Comparison of ENCODE assay signal across 27 mouse cellular contexts in genomic region chr7:133259143-133259542, GRCm38 (mm10).
"Had no signal": no experiment of that assay in that cellular context is flagged by ENCODE, and none has a peak within 500 bp of the region (broad histone marks: within the 10 kb centered on the region; RNA-seq: fewer than 3 reads in every experiment).

No protein-coding gene starts in this region.

- ATAC-seq: hindbrain, embryonic 16.5 days; inflammation-experienced regulatory T-cells, adult 6 months; intestine, embryonic 15.5 days; intestine, postnatal 0 days; liver, postnatal 0 days had no signal

- H3K4me3 ChIP-seq: gastrocnemius, adult 2 months; heart, adult 2 months; heart, embryonic 13.5 days; hindbrain, embryonic 10.5 days; hindbrain, embryonic 12.5 days; intestine, embryonic 15.5 days; layer of hippocampus, adult 2 months; left cerebral cortex, adult 2 months; limb, embryonic 10.5 days; limb, embryonic 12.5 days; liver, embryonic 13.5 days; liver, embryonic 15.5 days had no signal

- H3K4me2 ChIP-seq: heart, embryonic 13.5 days; hindbrain, embryonic 12.5 days; hindbrain, embryonic 14.5 days; intestine, embryonic 15.5 days; limb, embryonic 12.5 days; liver, embryonic 11.5 days; liver, embryonic 13.5 days; liver, embryonic 15.5 days had no signal

- H3K27me3 ChIP-seq: hindbrain, embryonic 12.5 days; intestine, embryonic 15.5 days; limb, embryonic 12.5 days; liver, embryonic 13.5 days; liver, embryonic 15.5 days had no signal

- H3K4me1 ChIP-seq: intestine, embryonic 15.5 days; limb, embryonic 10.5 days; limb, embryonic 12.5 days; liver, embryonic 13.5 days; liver, embryonic 15.5 days had no signal

- H3K36me3 ChIP-seq: heart, embryonic 13.5 days; hindbrain, embryonic 10.5 days; hindbrain, embryonic 12.5 days; intestine, embryonic 15.5 days; limb, embryonic 10.5 days; limb, embryonic 12.5 days; liver, embryonic 13.5 days; liver, embryonic 15.5 days had no signal

- H3K27ac ChIP-seq: gastrocnemius, adult 2 months; heart, adult 2 months; heart, embryonic 13.5 days; hindbrain, embryonic 10.5 days; hindbrain, embryonic 12.5 days; hindbrain, embryonic 14.5 days; intestine, embryonic 15.5 days; layer of hippocampus, adult 2 months; left cerebral cortex, adult 2 months; limb, embryonic 10.5 days; limb, embryonic 12.5 days; liver, embryonic 13.5 days; liver, embryonic 15.5 days had no signal

- DNase-seq: gastrocnemius, adult 2 months; gastrocnemius, postnatal 10 days; gastrocnemius, postnatal 25 days; heart, adult 2 months; heart, postnatal 4 days; kidney, adult 18-20 months; kidney, adult 8-10 months; kidney, postnatal 10 days; kidney, postnatal 25 days; kidney, postnatal 4 days; liver; liver, embryonic 13.5 days; liver, postnatal 0 days had no signal

- H3K9ac ChIP-seq: heart, embryonic 13.5 days; hindbrain, embryonic 12.5 days; hindbrain, embryonic 14.5 days; intestine, embryonic 15.5 days; limb, embryonic 12.5 days; liver, embryonic 13.5 days; liver, embryonic 15.5 days; liver, postnatal 0 days had no signal

- H3K9me3 ChIP-seq: heart, embryonic 13.5 days; hindbrain, embryonic 10.5 days; hindbrain, embryonic 12.5 days; intestine, embryonic 15.5 days; limb, embryonic 10.5 days; limb, embryonic 12.5 days; liver, embryonic 13.5 days; liver, embryonic 15.5 days had no signal
